Mouse (Mus musculus) liver, postnatal 0 days (tissue): ENCODE measurements at regions not wholly inside any gene's neighbourhood (a gene's known extent, or its start where the extent isn't known, plus 50 kb on each side); places are given as distances from the start of the nearest gene placed in this dataset.
A peak's percentile ranks its signal among the peaks of the same experiment; 100 is the strongest.

Experiments used
- ATAC-seq: fragments of 200-750 bp; cut with Nextera tagmentation; 2 replicates; pipeline ENCODE4 v1.8.0; 2017; ENCODE audit warnings: mild to moderate bottlenecking, moderate library complexity
- DNase-seq: peaks from one replicate; pipeline ENCODE4 v3.0.0-alpha.2; 2016
- H3K27ac ChIP-seq: fragments of 300-500 bp; sonication (generic); 2 replicates; pipeline ENCODE4 v1.5.1; 2014; ENCODE audit warnings: antibody characterized with exemption, moderate library complexity, mild to moderate bottlenecking, low read depth
- H3K27me3 ChIP-seq: fragments of 300-500 bp; sonication (generic); 2 replicates; pipeline ENCODE4 v1.6.1; 2014; ENCODE audit warnings: low read length, control low read depth, mixed read lengths; ENCODE audit not compliant: insufficient read depth
- H3K36me3 ChIP-seq: fragments of 300-500 bp; sonication (generic); replicated peaks from 2 replicates; pipeline ENCODE4 v1.6.1; 2014; ENCODE audit warnings: mild to moderate bottlenecking, control low read depth, low read length, moderate library complexity, mixed read lengths; ENCODE audit not compliant: insufficient read depth
- H3K4me1 ChIP-seq: fragments of 300-500 bp; sonication (generic); 2 replicates; pipeline ENCODE4 v1.6.1; 2014; ENCODE audit warnings: antibody characterized with exemption, mild to moderate bottlenecking, control low read depth; ENCODE audit not compliant: insufficient read depth
- H3K4me2 ChIP-seq: fragments of 300-500 bp; sonication (generic); 2 replicates; pipeline ENCODE4 v1.6.1; 2014; ENCODE audit warnings: low read depth, mild to moderate bottlenecking, low read length, moderate library complexity, mixed read lengths
- H3K4me3 ChIP-seq: fragments of 300-500 bp; sonication (generic); 2 replicates; pipeline ENCODE4 v1.5.1; 2014; ENCODE audit warnings: low read depth, low read length
- H3K9ac ChIP-seq: fragments of 300-500 bp; sonication (generic); replicated peaks from 2 replicates; pipeline ENCODE4 v1.6.1; 2014; ENCODE audit warnings: mild to moderate bottlenecking, moderate library complexity
- H3K9me3 ChIP-seq: fragments of 300-500 bp; sonication (generic); 2 replicates; pipeline ENCODE4 v1.6.1; 2016; ENCODE audit warnings: mild to moderate bottlenecking, control low read depth, low read length, mixed read lengths
- CTCF ChIP-seq: sonication (generic); IDR thresholded peaks from 2 replicates; pipeline ENCODE4 v1.5.1; 2016; ENCODE audit warnings: antibody characterized with exemption, low read depth
- EP300 ChIP-seq: IDR thresholded peaks from 2 replicates; pipeline ENCODE4 v1.6.1; 2016; ENCODE audit warnings: antibody characterized with exemption, low read depth, mild to moderate bottlenecking
- WGBS: fragments of 180-500 bp; shearing (Covaris S2); extraction: QIAGEN DNeasy Blood & Tissue Kit; methylation state at CpG from one replicate; pipeline ENCODE4 v1.1.7; 2014; ENCODE audit not compliant: insufficient replicate concordance; 5-methylcytosine and 5-hydroxymethylcytosine counted together

DNA sequence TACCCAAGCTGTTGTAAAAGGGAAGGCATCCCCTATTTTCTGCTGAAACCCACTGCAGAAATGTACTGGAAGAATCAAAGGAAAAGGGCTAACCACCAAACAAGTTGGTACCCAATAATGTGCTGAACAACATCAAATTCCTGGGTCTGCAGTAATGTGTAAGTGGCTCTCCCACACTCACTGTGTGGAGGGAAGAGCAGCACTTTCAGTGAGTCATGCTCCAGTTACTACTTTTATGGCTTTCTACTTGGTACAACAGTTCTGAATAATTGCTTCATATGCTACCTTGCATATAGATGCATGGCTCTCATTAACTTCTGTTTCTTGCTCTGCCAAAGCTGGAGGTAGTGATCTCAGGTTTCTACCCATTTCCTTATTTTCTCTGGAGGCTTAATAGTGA lies 427.8 kb downstream of the 1700129C05Rik start:
- no peaks in the 10 kb centered on the region for H3K27me3 ChIP-seq
- TF ChIP-seq EP300 (no peak), CTCF (no peak)
- no peaks in the 10 kb centered on the region for H3K4me1 ChIP-seq
- no peak overlapping the region for H3K27ac ChIP-seq
- no peak for ATAC-seq
- no peak overlapping the region for H3K9ac ChIP-seq
- no peaks in the 10 kb centered on the region for H3K36me3 ChIP-seq
- H3K4me3 ChIP-seq, result no peak overlapping the region
- DNase-seq, result no peak
- H3K4me2 ChIP-seq, result no peak overlapping the region
- H3K9me3 ChIP-seq, result no peaks in the 10 kb centered on the region

DNA sequence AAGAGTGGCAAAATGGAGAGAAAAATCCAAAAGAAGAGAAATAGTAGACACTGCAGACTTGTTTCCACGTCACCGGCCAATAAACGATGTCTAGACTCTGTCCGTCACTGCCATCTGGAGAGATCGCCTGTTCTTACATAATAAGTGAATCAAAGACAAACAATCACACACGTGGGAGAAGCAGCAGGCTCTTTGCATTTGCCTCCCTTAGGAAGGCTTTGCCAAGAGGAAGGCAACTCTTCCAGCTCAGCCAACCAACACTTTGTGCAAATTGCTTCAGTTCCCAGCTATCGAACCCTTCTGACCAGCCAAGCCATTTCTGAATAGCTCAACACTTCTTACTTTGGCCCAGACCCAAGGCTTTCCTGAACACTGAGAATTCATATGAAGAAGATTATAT lies 432.8 kb downstream of the 1700129C05Rik start:
- Histone ChIP-seq H3K4me1 (no peaks in the 10 kb centered on the region), H3K9ac (no peak overlapping the region), H3K27ac (no peak overlapping the region), H3K27me3 (no peaks in the 10 kb centered on the region), H3K4me3 (no peak overlapping the region), H3K9me3 (no peaks in the 10 kb centered on the region), H3K4me2 (no peak overlapping the region), H3K36me3 (no peaks in the 10 kb centered on the region)
- DNase-seq (no peak), ATAC-seq (no peak)
- no peak for TF ChIP-seq CTCF
- 76% methylated on average over 7 of the region's 7 CpGs for WGBS

DNA sequence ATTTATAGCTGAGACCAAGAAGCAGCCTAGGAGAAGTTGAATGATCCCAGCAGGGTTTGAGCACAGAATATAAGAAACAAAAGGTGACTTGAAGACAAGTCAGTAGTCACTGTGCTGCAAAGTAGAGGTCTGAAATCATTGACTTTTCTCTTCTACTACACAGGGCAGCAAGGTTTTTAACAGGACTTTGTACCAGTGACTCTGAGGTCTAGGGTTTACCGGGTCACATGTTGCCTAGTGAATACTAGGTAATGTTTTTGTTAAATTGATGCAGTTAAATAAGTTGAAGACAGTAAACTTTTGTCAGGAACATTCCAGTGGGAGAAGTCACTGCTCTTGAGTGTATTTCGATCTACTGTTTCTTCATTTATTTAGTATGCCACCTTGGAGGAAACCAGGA lies 433.4 kb downstream of the 1700129C05Rik start:
- TF ChIP-seq EP300, result no peak
- no peak for TF ChIP-seq CTCF
- ATAC-seq (no peak), DNase-seq (no peak)
- H3K4me3 ChIP-seq, result no peak overlapping the region
- H3K9ac ChIP-seq, result no peak overlapping the region
- H3K4me1 ChIP-seq, result no peaks in the 10 kb centered on the region
- WGBS, result 70% methylated on average over 2 of the region's 2 CpGs
- H3K9me3 ChIP-seq, result no peaks in the 10 kb centered on the region
- no peak overlapping the region for H3K4me2 ChIP-seq
- H3K27me3 ChIP-seq, result no peaks in the 10 kb centered on the region
- no peak overlapping the region for H3K27ac ChIP-seq
- H3K36me3 ChIP-seq, result no peaks in the 10 kb centered on the region

DNA sequence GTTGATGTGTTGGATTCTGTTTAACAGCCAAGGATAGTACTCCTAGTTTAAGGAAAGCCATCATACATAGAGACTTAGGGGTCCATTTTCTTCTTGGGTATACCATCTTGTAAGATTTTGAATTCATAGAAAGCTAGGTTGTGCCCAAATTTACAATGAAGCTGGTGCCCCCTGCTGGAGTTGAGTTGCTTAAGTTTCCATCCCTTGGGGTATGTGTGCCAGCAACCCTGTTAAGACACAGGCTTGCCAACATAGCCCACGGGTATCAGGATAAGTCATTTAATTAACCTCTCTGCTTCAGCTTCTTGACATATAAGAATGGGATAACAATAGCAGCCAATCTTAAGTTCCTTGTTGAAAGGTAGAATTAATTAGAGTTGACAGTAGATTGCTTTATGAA lies 440.9 kb downstream of the 1700129C05Rik start:
- DNase-seq (peak; percentile 27), ATAC-seq (no peak)
- WGBS, result 40% methylated on average over 1 of the region's 1 CpGs
- H3K9ac ChIP-seq, result no peak overlapping the region
- H3K27me3 ChIP-seq, result no peaks in the 10 kb centered on the region
- H3K27ac ChIP-seq, result no peak overlapping the region
- H3K4me1 ChIP-seq, result no peaks in the 10 kb centered on the region
- no peaks in the 10 kb centered on the region for H3K36me3 ChIP-seq
- no peaks in the 10 kb centered on the region for H3K9me3 ChIP-seq
- no peak overlapping the region for H3K4me2 ChIP-seq
- H3K4me3 ChIP-seq, result no peak overlapping the region
- TF ChIP-seq CTCF (peak; percentile 55), EP300 (no peak)

DNA sequence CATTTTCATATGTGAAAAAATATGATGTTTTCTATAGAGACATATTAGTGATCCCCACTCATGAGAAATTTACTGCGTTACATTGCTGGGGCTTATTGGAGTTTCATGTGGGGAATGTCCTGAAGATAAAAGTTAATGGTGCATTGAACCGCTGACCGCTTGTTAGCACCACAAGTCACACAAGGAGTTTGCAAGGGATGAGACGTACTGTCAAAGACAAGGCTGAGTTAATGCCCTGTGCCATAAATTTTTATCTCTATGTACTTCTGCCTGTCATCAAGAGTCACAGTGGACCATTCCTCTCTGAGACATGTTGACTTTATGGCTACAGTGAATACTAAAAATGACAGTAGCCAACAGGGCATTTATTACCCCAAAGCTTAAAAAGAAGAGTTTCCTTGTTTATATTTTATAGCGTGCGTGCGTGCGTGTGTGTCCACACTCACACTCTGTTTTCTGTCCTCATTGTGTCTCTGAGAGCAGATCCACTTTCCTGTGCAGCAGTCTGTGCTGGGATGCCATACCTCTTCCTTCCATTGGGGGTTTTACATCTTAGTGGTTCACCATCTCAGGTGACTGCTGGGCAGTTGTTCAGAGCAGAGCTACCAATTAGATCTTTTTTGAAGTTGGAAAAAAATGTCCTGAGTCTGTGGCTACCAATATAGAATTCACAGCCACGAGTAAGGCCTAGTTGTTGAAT lies 451.4 kb downstream of the 1700129C05Rik start:
- Histone ChIP-seq H3K4me1 (no peaks in the 10 kb centered on the region), H3K9me3 (no peaks in the 10 kb centered on the region), H3K27ac (no peak overlapping the region), H3K4me3 (no peak overlapping the region), H3K9ac (no peak overlapping the region), H3K36me3 (no peaks in the 10 kb centered on the region), H3K27me3 (no peaks in the 10 kb centered on the region), H3K4me2 (no peak overlapping the region)
- 80% methylated on average over 9 of the region's 9 CpGs for WGBS
- TF ChIP-seq CTCF (no peak), EP300 (no peak)
- no peak for DNase-seq
- ATAC-seq, result no peak

DNA sequence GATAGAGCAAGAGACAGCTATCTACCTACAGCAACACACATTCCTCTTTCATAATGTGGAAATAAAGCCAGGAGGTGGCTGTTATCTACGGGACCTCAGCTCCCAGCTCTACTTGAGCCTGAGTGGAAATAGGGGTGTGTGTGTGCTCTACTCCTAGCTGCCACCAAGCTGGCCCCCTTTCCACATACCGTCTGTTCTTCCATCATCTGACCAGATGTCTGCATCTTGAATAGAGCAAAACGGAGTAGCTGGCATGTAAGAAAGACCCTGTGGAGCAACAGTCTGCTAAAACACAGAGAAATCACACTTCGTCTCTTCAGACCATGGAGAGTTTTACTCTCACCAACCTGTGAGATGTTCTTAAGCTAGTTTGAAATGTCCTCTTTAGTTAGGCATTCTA lies 454.9 kb downstream of the 1700129C05Rik start:
- H3K4me2 ChIP-seq, result no peak overlapping the region
- TF ChIP-seq CTCF (no peak), EP300 (no peak)
- no peaks in the 10 kb centered on the region for H3K36me3 ChIP-seq
- no peak for ATAC-seq
- WGBS, result 76% methylated on average over 4 of the region's 4 CpGs
- H3K27ac ChIP-seq, result no peak overlapping the region
- H3K27me3 ChIP-seq, result no peaks in the 10 kb centered on the region
- DNase-seq, result no peak
- no peaks in the 10 kb centered on the region for H3K9me3 ChIP-seq
- H3K4me3 ChIP-seq, result no peak overlapping the region
- no peaks in the 10 kb centered on the region for H3K4me1 ChIP-seq
- H3K9ac ChIP-seq, result no peak overlapping the region

DNA sequence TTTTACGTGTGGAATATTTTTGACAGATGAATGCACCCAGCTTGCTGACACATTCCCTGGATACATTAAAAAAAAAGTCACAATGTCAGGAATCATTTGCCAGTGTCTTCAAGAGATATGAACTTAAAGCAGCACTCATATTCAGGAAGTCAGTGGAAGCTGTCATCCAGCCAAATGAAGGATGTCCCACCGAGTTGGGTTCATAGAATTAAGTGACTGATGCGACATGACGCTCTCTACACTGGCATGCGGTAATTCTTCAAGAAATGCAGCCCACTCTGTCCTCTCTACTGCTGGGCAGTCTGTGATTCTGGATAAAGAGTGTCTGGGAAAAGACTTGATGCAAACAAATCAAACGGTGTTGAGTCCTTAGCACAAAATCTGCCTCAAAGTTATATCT lies 463.9 kb downstream of the 1700129C05Rik start:
- ATAC-seq, result no peak
- H3K9ac ChIP-seq, result no peak overlapping the region
- TF ChIP-seq EP300, result no peak
- no peak for TF ChIP-seq CTCF

More for the DNA sequence above, 463.9 kb downstream of the 1700129C05Rik start:
- WGBS, result 74% methylated on average over 6 of the region's 6 CpGs
- no peak overlapping the region for H3K4me2 ChIP-seq
- H3K4me1 ChIP-seq, result no peaks in the 10 kb centered on the region
- no peaks in the 10 kb centered on the region for H3K27me3 ChIP-seq
- DNase-seq, result no peak
- no peak overlapping the region for H3K4me3 ChIP-seq
- no peaks in the 10 kb centered on the region for H3K36me3 ChIP-seq
- H3K27ac ChIP-seq, result no peak overlapping the region
- no peaks in the 10 kb centered on the region for H3K9me3 ChIP-seq
